15 mouse cellular contexts compared by ENCODE assay signal in the genomic region with DNA sequence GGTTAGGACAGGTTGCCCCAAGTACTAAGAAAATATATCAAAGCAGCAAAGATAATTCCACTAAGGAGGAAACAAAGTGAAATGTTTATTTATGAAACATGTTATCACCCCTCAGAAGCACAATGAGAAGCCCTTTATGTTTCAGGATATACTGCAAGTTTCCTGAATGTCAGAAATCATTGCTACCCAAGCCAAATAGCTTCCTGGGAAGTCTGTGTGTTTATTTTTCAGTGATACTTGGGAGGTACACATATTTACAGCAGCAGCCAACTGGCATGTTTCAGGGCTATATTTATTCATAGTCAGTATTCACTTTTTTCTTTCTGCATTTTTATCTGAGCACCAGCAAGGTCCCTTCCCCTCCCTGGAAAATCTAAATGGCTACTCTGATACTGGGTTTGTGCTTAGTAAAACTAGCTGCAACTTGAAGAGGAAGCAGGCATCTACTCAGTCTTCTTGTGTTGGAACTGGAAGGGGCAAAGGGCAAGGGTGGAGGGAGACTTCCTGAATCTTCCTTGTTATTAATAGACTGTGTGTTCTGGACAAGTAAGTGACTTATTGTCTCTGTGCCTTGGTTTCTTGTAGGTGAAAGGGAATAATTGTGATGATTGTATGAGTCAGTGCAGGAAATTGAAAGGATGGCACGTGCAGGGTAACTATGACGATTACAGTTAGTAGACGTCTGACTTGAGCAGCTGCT.
DNase-seq lines count a peak whose midpoint lies in the region; ATAC-seq and TF ChIP-seq lines count a peak whose summit lies in the region.
"Had no signal": no experiment of that assay in that cellular context is flagged by ENCODE, and none has a peak within 500 bp of the region (broad histone marks: within the 10 kb centered on the region; RNA-seq: fewer than 3 reads in every experiment).

No protein-coding gene starts in this region.

- no peaks in the 10 kb centered on the region for H3K4me1 ChIP-seq in heart, embryonic 16.5 days (ENCODE audit: control insufficient read depth, insufficient read depth, low read length)
- peaks cover 3% of the 10 kb centered on the region; the same call in 1 of the 2 replicates for H3K4me1 ChIP-seq in lung, embryonic 16.5 days (replicated peaks; ENCODE audit: control insufficient read depth, insufficient read depth, low read length)
- H3K4me1 ChIP-seq in kidney, postnatal 0 days (replicated peaks; ENCODE audit: insufficient read depth, low read length), result no peaks in the 10 kb centered on the region
- H3K4me1 ChIP-seq: embryonic facial prominence, embryonic 12.5 days; hindbrain, embryonic 12.5 days; limb, embryonic 13.5 days had no signal

- intact Hi-C loops in heart, postnatal 14 days (cut with DNase I), result no loop called here

- H3K27me3 ChIP-seq in heart, embryonic 16.5 days (ENCODE audit: control insufficient read depth, insufficient read depth, low read length), result no peaks in the 10 kb centered on the region
- no peaks in the 10 kb centered on the region for H3K27me3 ChIP-seq in lung, embryonic 16.5 days (ENCODE audit: control insufficient read depth, insufficient read depth, low read depth, low read length)
- H3K27me3 ChIP-seq in kidney, postnatal 0 days (ENCODE audit: insufficient read depth, low read length), result no peaks in the 10 kb centered on the region
- H3K27me3 ChIP-seq: embryonic facial prominence, embryonic 12.5 days; heart, embryonic 12.5 days; hindbrain, embryonic 12.5 days; limb, embryonic 13.5 days had no signal

- no peak overlapping the region for H3K4me3 ChIP-seq in heart, embryonic 16.5 days (ENCODE audit: low read length)
- H3K4me3 ChIP-seq in lung, embryonic 16.5 days (ENCODE audit: low read length), result no peak overlapping the region
- H3K4me3 ChIP-seq in kidney, postnatal 0 days (replicated peaks; ENCODE audit: low read depth, low read length), result no peak overlapping the region
- H3K4me3 ChIP-seq: embryonic facial prominence, embryonic 12.5 days; heart, embryonic 12.5 days; hindbrain, embryonic 12.5 days; left cerebral cortex, adult 2 months; limb, embryonic 13.5 days had no signal

- no peak overlapping the region for H3K4me2 ChIP-seq in heart, embryonic 16.5 days (ENCODE audit: low read depth, low read length)
- H3K4me2 ChIP-seq in lung, embryonic 16.5 days (ENCODE audit: low read depth, low read length), result no peak overlapping the region
- H3K4me2 ChIP-seq in kidney, postnatal 0 days (ENCODE audit: low read length), result no peak overlapping the region
- H3K4me2 ChIP-seq: embryonic facial prominence, embryonic 12.5 days; heart, embryonic 12.5 days; hindbrain, embryonic 12.5 days; limb, embryonic 13.5 days had no signal

- H3K9ac ChIP-seq in heart, embryonic 16.5 days (ENCODE audit: low read length), result no peak overlapping the region
- no peak overlapping the region for H3K9ac ChIP-seq in lung, embryonic 16.5 days (ENCODE audit: low read length)
- no peak overlapping the region for H3K9ac ChIP-seq in kidney, postnatal 0 days (ENCODE audit: low read depth, low read length)
- H3K9ac ChIP-seq: embryonic facial prominence, embryonic 12.5 days; heart, embryonic 12.5 days; hindbrain, embryonic 12.5 days; limb, embryonic 13.5 days had no signal

- H3K36me3 ChIP-seq in heart, embryonic 16.5 days (ENCODE audit: control insufficient read depth, insufficient read depth), result no peaks in the 10 kb centered on the region
- H3K36me3 ChIP-seq in lung, embryonic 16.5 days (ENCODE audit: control insufficient read depth, insufficient read depth, low read length), result no peaks in the 10 kb centered on the region
- H3K36me3 ChIP-seq in kidney, postnatal 0 days (ENCODE audit: insufficient read depth, low read length), result no peaks in the 10 kb centered on the region
- H3K36me3 ChIP-seq: embryonic facial prominence, embryonic 12.5 days; heart, embryonic 12.5 days; hindbrain, embryonic 12.5 days; limb, embryonic 13.5 days had no signal

- no peak for TF ChIP-seq CTCF in kidney, postnatal 0 days (IDR thresholded peaks at IDR 0.05; ENCODE audit: low read depth)

- 0 out of 2 replicates have a peak, but pooled peaks have one; percentile 10 for ATAC-seq in heart, embryonic 16.5 days (replicated peaks; ENCODE audit: extremely low read depth, insufficient read depth, low FRiP score)
- ATAC-seq in lung, embryonic 16.5 days (ENCODE audit: low read depth), result peak; percentile 69
- no peak for ATAC-seq in kidney, postnatal 0 days (replicated peaks; ENCODE audit: low FRiP score, low read depth)
- ATAC-seq: CD4-positive, CD25-positive, alpha-beta regulatory T cell, adult 4 months had no signal

- H3K9me3 ChIP-seq in heart, embryonic 16.5 days (replicated peaks; ENCODE audit: control insufficient read depth, low read length), result no peaks in the 10 kb centered on the region
- H3K9me3 ChIP-seq in lung, embryonic 16.5 days (ENCODE audit: control insufficient read depth, low read length), result no peaks in the 10 kb centered on the region
- H3K9me3 ChIP-seq in kidney, postnatal 0 days (replicated peaks; ENCODE audit: low read length), result no peaks in the 10 kb centered on the region
- H3K9me3 ChIP-seq: embryonic facial prominence, embryonic 12.5 days; heart, embryonic 12.5 days; hindbrain, embryonic 12.5 days; limb, embryonic 13.5 days had no signal

- H3K27ac ChIP-seq in heart, embryonic 16.5 days (ENCODE audit: low read length), result no peak overlapping the region
- no peak overlapping the region for H3K27ac ChIP-seq in lung, embryonic 16.5 days (ENCODE audit: low read length)
- H3K27ac ChIP-seq in kidney, postnatal 0 days, result no peak overlapping the region
- H3K27ac ChIP-seq: embryonic facial prominence, embryonic 12.5 days; hindbrain, embryonic 12.5 days; left cerebral cortex, adult 2 months; limb, embryonic 13.5 days had no signal

- 51% methylated on average over 3 of the region's 3 CpGs for WGBS in heart, embryonic 16.5 days
- 36% methylated on average over 3 of the region's 3 CpGs for WGBS in lung, embryonic 16.5 days
- 67% methylated on average over 3 of the region's 3 CpGs for WGBS in kidney, postnatal 0 days

- no peak for DNase-seq in heart, postnatal 14 days
- DNase-seq in lung, postnatal 14 days, result no peak
- DNase-seq in kidney, postnatal 0 days (ENCODE audit: low spot score), result peak; percentile 54
- DNase-seq in cerebellum, postnatal 10 days, result no peak
- no peak for DNase-seq in layer of hippocampus, adult 9-11 months
- DNase-seq: cerebellum, adult 18-20 months; thymus, postnatal 14 days had no signal
